Mouse (Mus musculus) erythroblast, embryonic 14.5 days (primary cell): ENCODE results near the gene Ddx50.
A peak's percentile ranks its signal among the peaks of the same experiment; 100 is the strongest.

Source experiments
- GATA1 ChIP-seq: IDR thresholded peaks from 2 replicates; pipeline ENCODE4 v1.6.1; 2012; ENCODE audit warnings: low read length, inconsistent platforms, mixed read lengths
- TAL1 ChIP-seq: IDR thresholded peaks from 3 replicates; pipeline ENCODE4 v1.6.1; 2012; ENCODE audit warnings: low read length, inconsistent platforms, mixed read lengths

DNA sequence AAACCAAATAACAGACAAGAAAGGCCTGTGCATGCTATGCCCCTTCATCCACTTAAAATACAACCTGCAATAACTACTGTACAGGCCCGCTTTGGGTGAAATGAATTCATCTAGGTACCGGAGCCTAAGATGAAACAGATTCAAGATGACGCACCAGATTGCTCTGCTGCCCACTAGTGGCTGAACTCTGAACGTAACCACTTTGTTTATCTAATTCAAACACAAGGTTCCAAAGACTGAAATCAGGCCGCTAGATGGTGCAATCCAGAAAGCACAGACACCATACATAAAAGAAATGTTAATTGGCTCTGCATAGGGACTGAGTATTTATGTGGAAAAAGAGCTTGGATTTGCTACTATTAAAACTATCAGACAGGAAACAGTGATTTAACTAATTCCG is 60.8 kb downstream of the Ddx50 start:
- TF ChIP-seq TAL1, result peak; percentile 47; the same call in 2 of the 3 replicates
- no peak for TF ChIP-seq GATA1
